Mouse (Mus musculus) left cerebral cortex, adult 2 months (tissue): ENCODE measurements around the gene Capn8. TPM values are rescaled to one million over a fixed set of nuclear protein-coding genes. Genes with fewer than 3 reads are reported as not detected.
"Not testable (repeated sequence)": the region's sequence is repeated elsewhere in the genome, so short reads cannot be mapped to it uniquely, and the experiment has no call there.

Experiments used
- DNase-seq, 2 experiments: peaks; one replicate each; pipeline ENCODE4 v3.0.0; 2021 to 2022; ENCODE audit warnings: low spot score in 2 of 2, mixed read lengths in 1 of 2; ENCODE audit errors: extremely low spot score in 1 of 2
- H3K27ac ChIP-seq: fragments of 200-600 bp; 2 replicates; pipeline ENCODE4 v1.8.1; 2022
- H3K4me3 ChIP-seq: fragments of 200-600 bp; 2 replicates; pipeline ENCODE4 v1.8.1; 2022
- CTCF ChIP-seq: fragments of 200-600 bp; IDR thresholded peaks from 2 replicates; pipeline ENCODE4 v1.8.1; 2022; ENCODE audit warnings: antibody characterized with exemption, mild to moderate bottlenecking, moderate library complexity
- intact Hi-C: fragments of 180-260 bp; cut with DNase I; formaldehyde crosslinking; loops from one replicate; pipeline ENCODE4 v1.15.1; 2025
- total RNA-seq, 2 experiments: library from RNA; stranded (reverse); gene quantifications; 2 replicates each; pipeline ENCODE4 v1.2.3; 2021

Capn8 gene
- total RNA-seq, 2 experiments from 2014 or later = not detected

DNA sequence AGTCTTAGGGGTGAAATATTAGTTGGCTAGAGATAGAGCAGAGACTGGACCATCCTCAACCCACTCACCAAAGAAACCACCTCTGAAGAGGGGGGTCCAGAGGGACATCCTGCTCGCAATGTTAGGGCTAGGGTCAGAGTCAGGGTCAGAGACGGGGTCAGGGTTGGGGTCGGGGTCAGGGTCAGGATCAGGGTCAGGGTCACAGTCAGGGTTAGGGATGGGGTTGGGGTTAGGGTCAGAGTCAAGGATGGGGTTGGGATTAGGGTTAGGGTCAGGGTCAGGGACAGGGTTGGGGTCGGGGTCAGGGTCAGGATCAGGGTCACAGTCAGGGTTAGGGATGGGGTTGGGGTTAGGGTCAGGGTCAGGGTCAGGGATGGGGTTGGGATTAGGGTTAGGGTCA, 64.4 kb downstream of the Capn8 start:
- Histone ChIP-seq H3K4me3 (no peak overlapping the region), H3K27ac (no peak overlapping the region)
- DNase-seq = no peak
- no peak for TF ChIP-seq CTCF
- intact Hi-C loops = no loop called here

DNA sequence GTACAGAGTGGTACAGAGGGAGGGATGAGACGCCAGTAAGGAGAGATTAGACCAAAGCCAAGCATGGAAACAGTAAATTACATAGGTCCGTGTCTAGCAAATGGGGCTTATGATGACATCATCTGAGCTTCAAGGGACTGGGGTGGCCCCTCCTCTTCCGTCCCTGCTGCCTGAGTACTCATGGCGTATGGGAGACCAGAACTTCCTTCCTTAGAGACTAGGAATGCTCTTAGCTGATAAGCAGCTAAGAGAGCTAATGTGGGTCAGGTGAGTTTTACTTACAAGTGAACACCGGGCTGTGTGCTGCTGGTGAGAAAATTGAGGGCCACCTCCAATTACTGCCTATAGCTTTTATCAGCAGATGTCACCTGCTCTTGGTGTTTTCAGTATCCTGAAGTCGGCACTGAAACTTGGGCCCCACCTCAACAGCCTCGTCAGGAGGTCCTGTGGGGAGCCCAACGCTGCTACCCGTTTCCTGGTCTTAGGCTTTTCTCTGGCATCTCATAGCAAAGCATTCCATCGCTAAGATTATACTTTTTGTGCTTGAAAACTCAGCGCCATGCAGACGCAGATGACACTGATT, 69.0 kb downstream of the Capn8 start:
- Histone ChIP-seq H3K27ac (no peak overlapping the region), H3K4me3 (no peak overlapping the region)
- no peak for DNase-seq
- TF ChIP-seq CTCF = no peak
- intact Hi-C loops = no loop called here

DNA sequence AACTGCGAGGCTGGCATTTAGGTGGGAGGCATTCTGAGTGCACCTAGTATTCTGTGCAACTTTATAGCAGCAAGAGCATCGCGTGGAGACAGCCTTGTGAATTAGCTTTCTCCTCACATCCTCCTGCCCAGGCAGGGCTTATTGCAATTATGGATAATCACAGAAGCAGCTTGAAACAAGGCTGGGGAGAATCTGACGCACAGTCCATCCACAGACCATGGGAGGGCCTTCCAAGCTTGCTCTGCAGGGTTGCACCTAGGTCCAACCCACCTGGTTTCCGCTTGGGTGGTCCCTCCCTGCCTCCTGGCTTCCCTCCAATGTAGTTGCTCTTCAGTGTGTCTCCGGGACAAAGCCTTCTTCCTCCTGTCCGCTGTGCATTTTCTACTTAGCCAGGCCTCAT, 74.2 kb downstream of the Capn8 start:
- intact Hi-C loops = no loop called here
- Histone ChIP-seq H3K4me3 (no peak overlapping the region), H3K27ac (no peak overlapping the region)
- no peak for TF ChIP-seq CTCF
- DNase-seq = no peak

DNA sequence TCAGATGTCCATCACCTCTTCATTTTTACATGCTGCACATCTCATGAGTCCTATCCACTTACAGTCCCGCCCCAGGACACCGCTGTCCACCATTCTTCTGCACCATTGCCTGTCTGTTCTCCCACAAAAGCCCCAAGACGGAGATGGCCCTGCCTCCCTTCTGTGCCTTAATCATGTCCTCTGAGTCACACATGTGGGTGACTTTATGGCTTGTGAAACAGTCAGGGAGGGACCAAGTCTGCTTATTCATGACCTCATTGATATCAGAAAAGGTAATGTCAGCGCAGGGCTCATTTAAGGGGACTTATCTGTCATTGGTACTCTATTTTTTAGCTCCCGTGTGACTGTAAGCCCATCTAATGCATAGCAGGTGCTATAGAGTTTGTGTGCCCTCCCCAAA, 74.6 kb downstream of the Capn8 start:
- Histone ChIP-seq H3K4me3 (no peak overlapping the region), H3K27ac (no peak overlapping the region)
- no peak for TF ChIP-seq CTCF
- DNase-seq = no peak
- intact Hi-C loops = no loop called here

DNA sequence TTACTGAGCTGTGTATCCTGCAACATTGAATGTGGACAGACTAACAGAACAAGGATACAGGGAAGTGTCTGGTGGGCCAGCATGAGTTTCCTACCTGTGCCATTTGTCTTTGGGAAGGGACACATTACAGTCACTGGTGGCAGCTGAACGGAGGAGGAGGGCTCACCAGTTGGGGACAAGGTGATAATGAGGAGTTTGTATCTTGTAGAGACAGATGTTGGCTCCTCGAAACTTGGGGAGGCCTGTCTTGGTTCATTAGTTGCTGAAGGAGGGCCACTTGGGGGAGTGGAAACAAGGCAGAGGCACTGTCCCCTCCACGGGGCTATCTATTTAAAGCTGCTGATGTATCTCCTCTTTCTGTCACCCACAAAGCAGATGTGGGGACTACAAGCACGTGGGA, 75.3 kb downstream of the Capn8 start:
- DNase-seq = no peak
- TF ChIP-seq CTCF = no peak
- no peak overlapping the region for H3K27ac ChIP-seq
- no peak overlapping the region for H3K4me3 ChIP-seq
- intact Hi-C loops = no loop called here

DNA sequence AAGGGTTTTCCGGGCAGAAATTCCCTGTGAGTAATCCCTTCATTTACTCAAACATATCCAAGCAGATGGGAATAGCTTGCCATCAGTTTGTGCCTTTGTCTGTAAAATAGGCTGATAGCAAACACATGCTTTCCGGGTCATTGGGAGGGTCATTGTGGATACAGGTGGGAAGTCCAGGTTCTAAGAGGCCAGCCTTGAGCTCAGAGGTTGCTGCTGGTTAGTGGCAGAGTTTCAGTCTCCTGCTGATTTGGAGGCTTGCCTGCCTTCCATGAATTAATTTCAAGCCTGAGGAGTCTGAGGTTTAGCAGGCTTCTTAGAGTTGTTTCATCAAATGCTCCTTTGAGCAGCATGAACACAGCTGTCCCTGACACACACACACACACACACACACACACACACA, 78.0 kb downstream of the Capn8 start:
- Histone ChIP-seq H3K27ac (no peak overlapping the region), H3K4me3 (no peak overlapping the region)
- intact Hi-C loops = no loop called here
- no peak for DNase-seq
- TF ChIP-seq CTCF = no peak

DNA sequence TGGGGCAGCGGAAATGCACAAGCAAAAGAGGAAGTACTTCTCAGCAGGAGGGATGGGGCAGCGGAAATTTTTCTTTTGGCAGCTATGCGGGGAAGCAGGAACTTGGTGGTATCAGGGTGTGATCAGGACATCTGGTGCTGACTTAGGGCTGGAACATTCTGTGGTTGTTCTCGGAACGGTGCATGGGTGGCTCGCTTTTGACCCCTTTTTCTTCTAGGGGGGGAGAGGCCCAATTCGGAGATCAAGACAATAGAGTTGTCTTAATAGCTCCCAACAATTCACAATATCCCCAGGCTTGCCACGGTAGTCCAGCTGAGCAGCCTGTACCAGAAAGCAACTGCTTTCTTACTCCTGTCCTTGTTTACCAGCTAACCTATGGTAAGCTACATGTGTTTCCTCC, 79.6 kb downstream of the Capn8 start:
- H3K4me3 ChIP-seq, DNase-seq, intact Hi-C loops, H3K27ac ChIP-seq: not testable (repeated sequence)

DNA sequence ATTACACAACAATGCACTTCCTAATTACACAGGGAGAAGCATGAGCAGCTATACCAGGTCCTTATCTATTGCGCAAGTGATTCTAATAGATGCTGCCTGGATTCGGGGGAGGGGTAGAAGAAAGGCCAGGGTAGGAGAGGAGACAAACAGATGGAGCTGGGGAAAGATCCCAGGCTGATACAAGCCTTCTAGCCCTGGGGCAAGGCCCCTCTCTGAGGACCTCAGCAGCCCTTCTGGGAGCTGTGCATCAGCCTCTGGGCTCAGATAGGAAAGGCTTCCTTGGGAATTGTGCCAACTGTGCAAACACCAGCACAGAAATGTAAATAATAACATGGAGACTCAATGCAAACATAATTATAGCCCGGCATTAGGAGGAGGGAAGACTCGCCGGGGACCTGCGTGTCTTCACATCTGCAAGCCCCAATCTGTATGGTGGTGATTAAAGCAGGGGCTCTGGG, 80.4 kb downstream of the Capn8 start:
- intact Hi-C loops = no loop called here
- no peak for TF ChIP-seq CTCF
- no peak overlapping the region for H3K27ac ChIP-seq
- no peak overlapping the region for H3K4me3 ChIP-seq
- no peak for DNase-seq

DNA sequence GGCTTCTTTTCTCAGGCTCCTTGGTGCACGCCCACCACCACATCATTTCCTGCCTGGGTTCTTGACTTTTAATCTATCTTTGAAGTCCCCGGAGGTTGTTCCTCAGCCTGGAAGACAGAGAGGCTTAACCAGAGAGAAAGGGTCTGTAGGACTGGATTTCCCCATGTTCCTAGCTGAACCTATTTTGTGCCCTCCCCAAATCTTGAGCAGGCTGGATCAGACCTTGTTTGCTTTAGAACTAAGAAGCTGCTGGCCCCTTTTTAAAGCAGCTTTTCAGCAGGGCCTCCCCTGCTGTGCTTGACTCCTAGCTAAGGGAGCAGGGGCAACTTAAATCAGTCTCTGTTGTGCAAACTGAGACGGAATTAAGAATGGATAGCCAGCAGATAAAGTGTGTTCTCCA, 82.0 kb downstream of the Capn8 start:
- DNase-seq = no peak
- no peak for TF ChIP-seq CTCF
- no peak overlapping the region for H3K4me3 ChIP-seq
- no peak overlapping the region for H3K27ac ChIP-seq
- intact Hi-C loops = no loop called here

DNA sequence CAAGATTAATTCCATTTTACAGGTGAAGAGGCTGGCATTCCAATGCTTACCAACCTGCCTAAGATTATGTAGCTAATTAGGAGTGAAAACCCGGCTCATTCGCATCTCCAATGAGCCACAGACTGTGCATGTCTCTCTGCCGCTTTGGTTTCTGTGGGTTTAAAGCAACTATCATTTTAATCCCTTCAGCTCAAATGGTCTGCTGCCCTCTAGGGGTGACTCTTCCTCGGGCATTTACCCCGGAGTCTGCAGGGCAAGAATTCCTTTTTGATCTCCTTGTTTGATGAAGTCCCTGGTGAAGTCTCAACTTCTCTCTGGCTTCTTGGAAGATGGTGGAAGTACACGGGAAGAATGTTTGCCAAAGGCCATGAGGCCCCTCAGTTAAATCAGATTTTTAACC, 93.0 kb downstream of the Capn8 start:
- TF ChIP-seq CTCF = peak; percentile 88
- intact Hi-C loops = loop anchor here (2.0 to 5.0 kb wide), 2 partner anchors 97 to 135 kb away; no protein-coding TSS in a partner anchor
- peak; percentile 62 to 65 for DNase-seq
- Histone ChIP-seq H3K27ac (no peak overlapping the region), H3K4me3 (no peak overlapping the region)

DNA sequence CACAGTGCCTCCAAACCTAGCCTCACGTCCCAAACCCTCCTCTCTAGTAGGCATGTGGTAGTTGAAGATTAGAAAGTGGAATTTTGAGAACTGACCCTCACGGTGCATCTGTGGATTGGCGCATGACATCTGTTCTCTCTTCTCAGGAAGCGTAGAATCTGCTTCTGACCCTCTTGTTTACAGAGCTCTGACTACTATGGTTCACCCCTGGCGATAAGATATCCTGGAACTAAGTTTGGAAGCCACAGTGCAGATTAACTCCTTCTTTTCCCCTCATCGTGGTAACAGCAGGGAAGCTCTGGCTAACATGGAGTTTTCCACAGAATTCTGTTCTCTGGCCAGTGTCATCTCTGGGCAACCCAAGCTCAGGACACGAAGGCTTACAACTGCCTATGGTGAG, 95.6 kb downstream of the Capn8 start:
- intact Hi-C loops = no loop called here
- H3K4me3 ChIP-seq = no peak overlapping the region
- TF ChIP-seq CTCF = no peak
- H3K27ac ChIP-seq = no peak overlapping the region
- DNase-seq = no peak

DNA sequence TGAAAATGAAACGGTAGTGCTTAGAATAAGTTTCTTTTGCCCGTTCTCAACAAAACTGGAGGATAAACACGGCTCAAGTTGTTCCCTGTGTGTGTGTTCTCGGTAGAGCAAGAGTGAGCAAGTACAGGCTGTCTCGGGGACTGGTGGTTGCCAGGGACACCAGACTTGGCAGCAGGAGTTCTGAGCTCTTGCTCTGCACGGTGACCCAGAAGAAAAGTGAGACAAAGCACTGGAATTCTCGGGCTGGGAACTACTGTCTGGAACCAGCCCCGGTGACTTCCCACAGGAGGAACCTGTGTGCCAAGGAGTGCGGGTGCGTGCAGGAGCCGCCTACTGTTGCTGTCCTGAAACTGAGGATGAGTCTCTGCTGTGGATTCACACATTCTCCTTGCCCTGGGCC, 98.9 kb downstream of the Capn8 start:
- Histone ChIP-seq H3K4me3 (no peak overlapping the region), H3K27ac (no peak overlapping the region)
- DNase-seq = peak; percentile 22 to 24
- intact Hi-C loops = no loop called here
- no peak; the same call in 1 of the 2 replicates for TF ChIP-seq CTCF

DNA sequence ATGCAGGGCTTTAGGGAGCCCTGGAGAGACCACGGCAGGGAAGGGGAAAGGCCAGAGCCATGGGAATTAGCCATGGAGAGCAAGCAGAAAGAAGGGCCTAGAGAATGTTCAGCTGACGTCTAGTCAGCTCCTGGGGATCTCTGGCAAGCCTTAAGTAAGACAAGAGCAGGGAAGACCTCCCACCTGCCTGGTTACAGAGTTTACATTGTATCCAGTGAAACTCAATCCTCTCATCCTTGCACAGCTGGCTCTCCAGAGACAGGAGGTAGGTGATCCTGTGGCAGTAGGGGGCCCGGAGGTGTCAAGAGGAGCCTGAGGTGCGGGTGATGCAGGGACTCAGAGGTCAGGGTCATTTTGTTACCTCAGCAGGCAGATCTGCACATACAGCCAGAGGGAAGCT, 100.0 kb downstream of the Capn8 start:
- DNase-seq = no peak
- Histone ChIP-seq H3K4me3 (no peak overlapping the region), H3K27ac (no peak overlapping the region)
- TF ChIP-seq CTCF = no peak
- intact Hi-C loops = no loop called here
